Mouse (Mus musculus): Measurements from ENCODE around the gene Alg5. TPM values are rescaled to one million over a fixed set of nuclear protein-coding genes. Genes with fewer than 3 reads are reported as not detected.

The Alg5 gene
- polyA plus RNA-seq, 1 experiment from 2014 or later = 45.9 TPM

Other genes with a start within 250 kb of the Alg5 start
- 126 TPM in 2 replicates for gene Supt20, start 42.7 kb upstream of the Alg5 start, polyA plus RNA-seq (2014; fragmentation: Nextera tagmentation; extraction: Ambion mirVana)
- gene Gm21958, start 21.2 kb upstream of the Alg5 start, polyA plus RNA-seq (2014; fragmentation: Nextera tagmentation; extraction: Ambion mirVana) = 1.1 and 1.9 TPM in 2 replicates
- gene Exosc8, start 146 bp upstream of the Alg5 start, polyA plus RNA-seq (2014; fragmentation: Nextera tagmentation; extraction: Ambion mirVana) = 165 and 176 TPM in 2 replicates
- gene Smad9, start 20.0 kb downstream of the Alg5 start, polyA plus RNA-seq (2014; fragmentation: Nextera tagmentation; extraction: Ambion mirVana) = 1.2 TPM in 2 replicates
- 43.2 and 44.3 TPM in 2 replicates for gene Rfxap, start 72.3 kb downstream of the Alg5 start, polyA plus RNA-seq (2014; fragmentation: Nextera tagmentation; extraction: Ambion mirVana)
- 0.32 and 0.60 TPM in 2 replicates for gene Sertm1, start 180.3 kb downstream of the Alg5 start, polyA plus RNA-seq (2014; fragmentation: Nextera tagmentation; extraction: Ambion mirVana)

All from embryonic facial prominence, embryonic 11.5 days (tissue).